Mouse (Mus musculus) hindbrain, embryonic 16.5 days (tissue): ENCODE results near the gene Slc17a2. TPM values are rescaled to one million over a fixed set of nuclear protein-coding genes. Genes with fewer than 3 reads are reported as not detected.
"Not testable (repeated sequence)": the region's sequence is repeated elsewhere in the genome, so short reads cannot be mapped to it uniquely, and the experiment has no call there.

Experiments
- ATAC-seq: fragments of 200-750 bp; cut with Nextera tagmentation; 2 replicates; pipeline ENCODE4 v1.8.0; 2017; ENCODE audit warnings: moderate TSS enrichment, moderate library complexity
- H3K27ac ChIP-seq: fragments of 300-500 bp; sonication (generic); 2 replicates; pipeline ENCODE4 v1.5.1; 2014; ENCODE audit warnings: low read depth, mild to moderate bottlenecking, control low read depth, low read length, moderate library complexity
- H3K27me3 ChIP-seq: fragments of 300-500 bp; sonication (generic); replicated peaks from 2 replicates; pipeline ENCODE4 v1.6.1; 2014; ENCODE audit warnings: low read length; ENCODE audit not compliant: control insufficient read depth, insufficient read depth
- H3K36me3 ChIP-seq: fragments of 300-500 bp; sonication (generic); 2 replicates; pipeline ENCODE4 v1.6.1; 2014; ENCODE audit warnings: mild to moderate bottlenecking, low read length, moderate library complexity, mixed read lengths; ENCODE audit not compliant: control insufficient read depth, insufficient read depth
- H3K4me1 ChIP-seq: fragments of 300-500 bp; sonication (generic); 2 replicates; pipeline ENCODE4 v1.6.1; 2014; ENCODE audit warnings: low read depth, low read length; ENCODE audit not compliant: control insufficient read depth, insufficient read depth
- H3K4me2 ChIP-seq: fragments of 300-500 bp; sonication (generic); 2 replicates; pipeline ENCODE4 v1.6.1; 2014; ENCODE audit warnings: mild to moderate bottlenecking, low read length, control low read depth, moderate library complexity
- H3K4me3 ChIP-seq: fragments of 300-500 bp; sonication (generic); 2 replicates; pipeline ENCODE4 v1.5.1; 2014; ENCODE audit warnings: mild to moderate bottlenecking, low read length, control low read depth, moderate library complexity
- H3K9ac ChIP-seq: fragments of 300-500 bp; sonication (generic); 2 replicates; pipeline ENCODE4 v1.6.1; 2014; ENCODE audit warnings: low read depth, mild to moderate bottlenecking, control low read depth, low read length, moderate library complexity
- H3K9me3 ChIP-seq: fragments of 300-500 bp; sonication (generic); 2 replicates; pipeline ENCODE4 v1.6.1; 2014; ENCODE audit warnings: mild to moderate bottlenecking, low read length, moderate library complexity; ENCODE audit not compliant: control insufficient read depth
- WGBS: fragments of 180-500 bp; shearing (Covaris S2); extraction: QIAGEN DNeasy Blood & Tissue Kit; methylation state at CpG from one replicate; pipeline ENCODE4 v1.1.7; 2014; 5-methylcytosine and 5-hydroxymethylcytosine counted together
- polyA plus RNA-seq: library from polyadenylated mRNA; unstranded; fragments of >200 nt; fragmentation: Nextera tagmentation; extraction: Ambion mirVana; gene quantifications from 2 replicates; pipeline ENCODE4 v1.2.1, GENCODE M21; 2015

Slc17a2 gene
- not detected in 2 replicates for polyA plus RNA-seq

DNA sequence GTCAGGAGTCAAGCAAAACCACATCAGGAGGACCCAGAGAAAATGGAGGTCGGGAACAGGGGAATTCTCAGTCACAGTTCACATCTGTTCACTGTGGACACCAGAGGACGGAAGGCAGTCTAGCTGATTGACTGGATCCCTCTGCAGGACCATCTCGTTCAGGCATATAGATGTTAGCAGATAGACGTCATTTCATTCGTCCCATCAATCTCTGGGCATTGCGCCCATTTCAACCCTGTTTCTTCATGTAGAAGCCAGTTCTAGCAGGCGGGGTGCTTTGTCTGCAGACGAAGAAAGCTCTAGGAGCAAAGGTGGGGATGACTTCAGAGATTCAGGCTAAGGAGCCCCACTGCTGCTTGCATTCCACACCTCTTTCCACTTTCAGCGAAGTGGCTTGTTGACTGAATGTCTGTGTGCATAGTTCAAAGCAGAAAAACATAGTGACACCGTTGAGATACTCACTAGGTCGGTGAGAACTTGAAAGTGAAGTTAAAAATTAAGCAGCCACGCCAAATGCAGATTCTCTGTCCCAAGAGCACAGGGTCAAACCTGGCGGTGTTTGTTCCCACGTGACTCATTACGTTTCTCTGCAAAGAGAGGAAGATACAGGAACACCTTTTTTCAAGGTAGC is at the start of gene Slc17a2:
Slc17a2 (plus strand) TSS at position 572 of the 631 bp plus-strand sequence.
- 90% methylated on average over 15 of the region's 15 CpGs for WGBS
- Histone ChIP-seq H3K4me1 (no peaks in the 10 kb centered on the region), H3K27me3 (no peaks in the 10 kb centered on the region), H3K36me3 (no peaks in the 10 kb centered on the region), H3K4me2 (no peak within 1 kb of the TSS), H3K9ac (no peak within 1 kb of the TSS), H3K27ac (no peak within 1 kb of the TSS), H3K9me3 (no peaks in the 10 kb centered on the region), H3K4me3 (no peak within 1 kb of the TSS)
- no peak for ATAC-seq

- WGBS: 2% methylated on average over 10 of the region's 23 CpGs
- Histone ChIP-seq H3K36me3 (no peaks in the 10 kb centered on the region), H3K9ac (peak overlapping the region; percentile 4), H3K9me3 (no peaks in the 10 kb centered on the region), H3K4me2 (peak overlapping the region; percentile 50), H3K4me3 (peak overlapping the region; percentile 42), H3K27ac (peak overlapping the region; percentile 80), H3K27me3 (no peaks in the 10 kb centered on the region), H3K4me1 (peaks cover 11% of the 10 kb centered on the region)
- no peak; the same call in 1 of the 2 replicates for ATAC-seq
These were observed 49.5 kb upstream of the Slc17a2 start for GRCm38 (mm10) chr13:23757211-23757773.

- H3K27me3 ChIP-seq: no peaks in the 10 kb centered on the region
- no peak for ATAC-seq
- no peaks in the 10 kb centered on the region for H3K9me3 ChIP-seq
- H3K9ac ChIP-seq: no peak overlapping the region
- H3K27ac ChIP-seq: no peak overlapping the region
- H3K4me2 ChIP-seq: no peak overlapping the region
- WGBS: 48% methylated on average over 3 of the region's 3 CpGs
- H3K4me3 ChIP-seq: no peak overlapping the region
- no peaks in the 10 kb centered on the region for H3K36me3 ChIP-seq
- H3K4me1 ChIP-seq: peaks cover 11% of the 10 kb centered on the region
These were observed 48.9 kb upstream of the Slc17a2 start for GRCm38 (mm10) chr13:23757921-23758320.

- H3K4me1 ChIP-seq: peaks cover 15% of the 10 kb centered on the region
- H3K9me3 ChIP-seq: no peaks in the 10 kb centered on the region
- H3K4me3 ChIP-seq: no peak overlapping the region
- WGBS: 69% methylated on average over 3 of the region's 3 CpGs
- no peaks in the 10 kb centered on the region for H3K27me3 ChIP-seq
- H3K9ac ChIP-seq: no peak overlapping the region
- H3K36me3 ChIP-seq: no peaks in the 10 kb centered on the region
- H3K4me2 ChIP-seq: no peak overlapping the region
- no peak for ATAC-seq
- no peak overlapping the region for H3K27ac ChIP-seq
These were observed 47.5 kb upstream of the Slc17a2 start for GRCm38 (mm10) chr13:23759251-23759771.

GRCm38 (mm10) chr13:23759916-23760239 is 46.9 kb upstream of the Slc17a2 start:
- H3K4me1 ChIP-seq: peaks cover 18% of the 10 kb centered on the region
- no peak overlapping the region for H3K9ac ChIP-seq
- H3K27ac ChIP-seq: no peak overlapping the region
- 69% methylated on average over 1 of the region's 1 CpGs for WGBS
- no peaks in the 10 kb centered on the region for H3K27me3 ChIP-seq
- no peak overlapping the region for H3K4me3 ChIP-seq
- H3K36me3 ChIP-seq: no peaks in the 10 kb centered on the region
- no peaks in the 10 kb centered on the region for H3K9me3 ChIP-seq
- ATAC-seq: no peak
- H3K4me2 ChIP-seq: peak overlapping the region; percentile 94

- ATAC-seq: no peak; the same call in 1 of the 2 replicates
- 2% methylated on average over 18 of the region's 27 CpGs for WGBS
These were observed 46.4 kb upstream of the Slc17a2 start for GRCm38 (mm10) chr13:23760240-23760971.

DNA sequence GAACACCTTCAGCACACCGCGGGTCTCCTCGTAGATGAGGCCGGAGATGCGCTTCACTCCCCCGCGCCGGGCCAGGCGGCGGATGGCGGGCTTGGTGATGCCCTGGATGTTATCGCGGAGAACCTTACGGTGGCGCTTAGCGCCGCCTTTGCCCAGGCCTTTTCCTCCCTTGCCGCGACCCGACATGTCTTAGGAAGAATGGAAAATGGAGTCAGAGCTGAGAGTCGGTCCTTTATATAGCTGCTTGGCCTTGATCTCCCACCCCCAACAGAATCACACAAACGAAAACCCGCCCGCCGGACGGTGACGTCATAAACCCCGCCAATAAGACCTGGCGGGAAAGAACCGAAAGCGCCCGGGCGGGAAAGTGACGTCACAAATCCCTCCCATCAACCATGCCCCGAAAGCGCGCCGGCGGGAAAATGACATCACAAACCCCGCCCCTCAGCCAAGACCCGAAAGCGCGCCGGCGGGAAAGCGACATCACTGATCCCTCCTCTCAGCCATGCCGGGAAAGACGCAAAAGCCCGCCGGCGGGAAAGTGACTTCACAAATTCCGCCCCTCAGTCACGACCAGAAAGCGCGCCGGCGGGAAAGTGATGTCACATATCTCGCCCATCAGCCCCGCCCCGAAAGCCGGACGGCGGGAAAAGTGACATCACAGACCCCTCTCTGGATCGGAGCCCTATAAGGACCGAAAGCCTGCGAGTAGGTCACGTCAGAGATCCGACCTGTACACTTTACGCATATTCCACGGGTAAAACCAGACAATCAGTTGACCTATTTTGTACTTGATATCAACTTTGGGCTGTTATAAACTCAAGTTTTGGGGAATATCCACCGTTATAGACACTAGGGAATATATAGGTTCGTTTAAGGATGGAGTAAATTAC is 45.6 kb upstream of the Slc17a2 start, which contains the start of gene Hist1h4a:
Hist1h4a (minus strand) TSS at position 259 of the 893 bp plus-strand sequence.
- Histone ChIP-seq H3K36me3 (no peaks in the 10 kb centered on the region), H3K4me2 (peak within 1 kb of the TSS; percentile 94), H3K9ac (peak within 1 kb of the TSS; percentile 63), H3K4me1 (peaks cover 18% of the 10 kb centered on the region), H3K27ac (peak within 1 kb of the TSS; percentile 82), H3K27me3 (no peaks in the 10 kb centered on the region), H3K9me3 (no peaks in the 10 kb centered on the region), H3K4me3 (peak within 1 kb of the TSS; percentile 51)
- ATAC-seq: peak; percentile 84
- under 1% methylated on average over 62 of the region's 72 CpGs for WGBS

More at GRCm38 (mm10) chr13:23760240-23760971, 46.4 kb upstream of the Slc17a2 start:
- peaks cover 18% of the 10 kb centered on the region for H3K4me1 ChIP-seq
- H3K27ac ChIP-seq: peak overlapping the region; percentile 81
- H3K4me3 ChIP-seq: peak overlapping the region; percentile 51
- H3K9ac ChIP-seq: peak overlapping the region; percentile 63
- no peaks in the 10 kb centered on the region for H3K9me3 ChIP-seq
- H3K36me3 ChIP-seq: no peaks in the 10 kb centered on the region
- H3K4me2 ChIP-seq: peak overlapping the region; percentile 94
- H3K27me3 ChIP-seq: no peaks in the 10 kb centered on the region

- H3K27me3 ChIP-seq, H3K9me3 ChIP-seq, H3K36me3 ChIP-seq: not testable (repeated sequence)
- H3K4me1 ChIP-seq: peaks cover 18% of the 10 kb centered on the region
- H3K4me2 ChIP-seq: peak within 1 kb of the TSS; percentile 94
- peak within 1 kb of the TSS; percentile 68 for H3K4me3 ChIP-seq
- under 1% methylated on average over 30 of the region's 52 CpGs for WGBS
- peak within 1 kb of the TSS; percentile 82 for H3K27ac ChIP-seq
- peak; percentile 80 for ATAC-seq
- H3K9ac ChIP-seq: peak within 1 kb of the TSS; percentile 52
These were observed 44.6 kb upstream of the Slc17a2 start, which contains the start of gene Hist1h3a for GRCm38 (mm10) chr13:23761871-23762821. Hist1h3a (minus strand) TSS chr13:23762386.
